Mouse (Mus musculus) midbrain, embryonic 11.5 days (tissue): ENCODE measurements at regions not wholly inside any gene's neighbourhood (a gene's known extent, or its start where the extent isn't known, plus 50 kb on each side); places are given as distances from the start of the nearest gene placed in this dataset.

Experiments used
- ATAC-seq: fragments of 200-750 bp; cut with Nextera tagmentation; 2 replicates; pipeline ENCODE4 v1.8.0; 2017; ENCODE audit warnings: moderate TSS enrichment, moderate library complexity; ENCODE audit not compliant: low FRiP score
- DNase-seq: peaks from one replicate; pipeline ENCODE4 v3.0.0; 2015; ENCODE audit warnings: low spot score; ENCODE audit errors: missing footprints
- H3K27ac ChIP-seq: fragments of 300-500 bp; sonication (generic); 2 replicates; pipeline ENCODE4 v1.5.1; 2014; ENCODE audit warnings: low read depth, low read length
- H3K27me3 ChIP-seq: fragments of 300-500 bp; sonication (generic); 2 replicates; pipeline ENCODE4 v1.6.1; 2014; ENCODE audit warnings: mild to moderate bottlenecking, low read length, moderate library complexity, mixed read lengths; ENCODE audit not compliant: control insufficient read depth, insufficient read depth
- H3K36me3 ChIP-seq: fragments of 300-500 bp; sonication (generic); 2 replicates; pipeline ENCODE4 v1.6.1; 2014; ENCODE audit warnings: mild to moderate bottlenecking, low read length, moderate library complexity, mixed read lengths; ENCODE audit not compliant: control insufficient read depth, insufficient read depth
- H3K4me1 ChIP-seq: fragments of 300-500 bp; sonication (generic); 2 replicates; pipeline ENCODE4 v1.6.1; 2014; ENCODE audit warnings: low read length; ENCODE audit not compliant: control insufficient read depth, insufficient read depth
- H3K4me2 ChIP-seq: fragments of 300-500 bp; sonication (generic); 2 replicates; pipeline ENCODE4 v1.6.1; 2014; ENCODE audit warnings: mild to moderate bottlenecking, moderate library complexity
- H3K4me3 ChIP-seq: fragments of 300-500 bp; sonication (generic); 2 replicates; pipeline ENCODE4 v1.5.1; 2014; ENCODE audit warnings: low read depth, low read length
- H3K9ac ChIP-seq: fragments of 300-500 bp; sonication (generic); 2 replicates; pipeline ENCODE4 v1.6.1; 2014; ENCODE audit warnings: low read length
- H3K9me3 ChIP-seq: fragments of 300-500 bp; sonication (generic); 2 replicates; pipeline ENCODE4 v1.6.1; 2016; ENCODE audit warnings: low read length; ENCODE audit not compliant: control insufficient read depth
- WGBS: fragments of 180-500 bp; shearing (Covaris S2); extraction: QIAGEN DNeasy Blood & Tissue Kit; methylation state at CpG from one replicate; pipeline ENCODE4 v1.1.7; 2014; 5-methylcytosine and 5-hydroxymethylcytosine counted together

GRCm38 (mm10) chr1:105206216-105206615, 150.3 kb downstream of the Rnf152 start:
- Histone ChIP-seq H3K9me3 (no peaks in the 10 kb centered on the region), H3K27ac (no peak overlapping the region), H3K27me3 (no peaks in the 10 kb centered on the region), H3K9ac (no peak overlapping the region), H3K36me3 (no peaks in the 10 kb centered on the region), H3K4me1 (no peaks in the 10 kb centered on the region), H3K4me3 (no peak overlapping the region), H3K4me2 (no peak overlapping the region)
- no peak for ATAC-seq
- no peak for DNase-seq

DNA sequence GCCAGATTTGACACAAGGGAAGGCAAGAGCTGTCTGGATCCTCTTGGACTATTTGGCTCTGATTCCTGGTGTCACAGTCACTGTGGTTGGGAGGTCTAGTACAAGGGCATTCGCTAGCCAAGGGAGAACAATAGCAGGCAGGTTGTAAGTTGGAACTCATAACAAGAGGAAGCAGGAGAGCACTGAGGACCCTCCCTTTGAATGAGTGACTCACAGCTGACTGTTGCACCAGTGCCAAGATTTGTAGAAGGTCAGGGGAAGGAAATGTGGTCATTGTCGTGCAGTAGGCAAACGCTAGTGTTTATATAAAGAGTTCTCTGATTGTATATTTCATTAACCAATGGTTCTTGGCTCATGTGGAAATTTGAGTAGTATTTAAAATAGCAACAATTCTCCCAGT, 157.2 kb downstream of the Rnf152 start:
- 85% methylated on average over 3 of the region's 3 CpGs for WGBS
- H3K4me3 ChIP-seq: no peak overlapping the region
- ATAC-seq: no peak

GRCm38 (mm10) chr1:105191126-105191525, 165.4 kb downstream of the Rnf152 start:
- H3K4me2 ChIP-seq: no peak overlapping the region
- DNase-seq: no peak
- ATAC-seq: no peak
- H3K4me3 ChIP-seq: no peak overlapping the region
- 77% methylated on average over 3 of the region's 3 CpGs for WGBS
- H3K9ac ChIP-seq: no peak overlapping the region
- H3K27ac ChIP-seq: no peak overlapping the region
- no peaks in the 10 kb centered on the region for H3K36me3 ChIP-seq
- no peaks in the 10 kb centered on the region for H3K27me3 ChIP-seq
- no peaks in the 10 kb centered on the region for H3K9me3 ChIP-seq
- H3K4me1 ChIP-seq: no peaks in the 10 kb centered on the region

More for the DNA sequence above, 157.2 kb downstream of the Rnf152 start:
- no peak for DNase-seq
- no peaks in the 10 kb centered on the region for H3K27me3 ChIP-seq
- H3K36me3 ChIP-seq: no peaks in the 10 kb centered on the region
- H3K27ac ChIP-seq: no peak overlapping the region
- H3K4me2 ChIP-seq: no peak overlapping the region
- H3K9me3 ChIP-seq: no peaks in the 10 kb centered on the region; the same call in 1 of the 2 replicates
- no peak overlapping the region for H3K9ac ChIP-seq
- H3K4me1 ChIP-seq: no peaks in the 10 kb centered on the region

DNA sequence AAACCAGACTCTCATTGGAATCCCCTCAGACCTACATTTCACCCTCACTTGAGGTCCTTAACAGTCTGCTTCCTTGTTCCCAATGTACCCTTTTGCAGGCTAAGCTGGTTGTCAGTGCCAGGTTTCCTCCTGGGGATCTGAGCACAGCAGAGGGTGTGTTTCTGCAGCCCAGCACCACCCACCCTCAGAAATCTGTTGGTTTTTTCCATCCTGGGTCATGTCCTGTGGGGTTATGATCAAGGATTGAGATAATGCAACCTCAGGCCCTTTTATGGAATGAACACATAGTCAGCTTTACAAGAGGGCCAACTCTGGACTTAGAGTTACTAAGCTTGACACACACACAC, 167.6 kb downstream of the Rnf152 start:
- H3K27ac ChIP-seq: no peak overlapping the region
- DNase-seq: no peak
- H3K4me1 ChIP-seq: no peaks in the 10 kb centered on the region
- no peaks in the 10 kb centered on the region for H3K9me3 ChIP-seq
- H3K27me3 ChIP-seq: no peaks in the 10 kb centered on the region
- no peak overlapping the region for H3K9ac ChIP-seq
- no peak for ATAC-seq
- no peak overlapping the region for H3K4me2 ChIP-seq
- H3K36me3 ChIP-seq: no peaks in the 10 kb centered on the region
- H3K4me3 ChIP-seq: no peak overlapping the region

DNA sequence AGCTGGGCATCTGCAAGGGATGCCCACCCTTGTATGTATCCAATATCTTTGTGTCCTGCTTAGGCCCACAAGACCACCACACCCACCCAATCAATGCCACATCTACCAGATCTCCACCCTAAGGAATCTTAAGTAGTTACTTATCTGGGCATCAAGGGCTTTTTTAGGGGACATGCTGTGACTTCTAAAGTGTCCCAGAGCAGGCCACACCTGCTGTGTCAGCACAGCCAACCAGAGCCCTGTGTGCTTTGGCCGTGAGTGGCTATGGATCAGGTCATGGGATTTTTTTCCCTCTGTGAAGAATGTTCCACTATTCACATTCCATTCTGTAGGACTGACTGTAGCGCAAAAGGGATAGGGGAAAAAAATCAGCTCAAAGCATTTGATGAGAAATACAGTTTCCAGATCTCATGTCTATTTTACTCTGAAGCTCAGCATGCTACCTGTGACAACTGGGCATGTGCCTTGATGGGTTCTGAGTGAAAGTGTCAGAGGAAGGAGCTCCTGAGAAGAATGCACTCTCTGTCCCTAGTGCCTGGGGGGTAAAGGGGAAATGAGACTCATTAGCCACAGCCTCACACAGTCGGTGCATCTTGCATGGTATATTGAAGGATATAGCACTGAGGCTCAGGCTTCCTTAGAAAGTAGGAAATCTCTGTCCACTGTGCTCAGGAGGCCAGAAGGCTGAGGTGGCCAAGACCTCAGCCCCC, 168.1 kb downstream of the Rnf152 start:
- no peak for DNase-seq
- Histone ChIP-seq H3K27ac (no peak overlapping the region), H3K36me3 (no peaks in the 10 kb centered on the region), H3K27me3 (no peaks in the 10 kb centered on the region), H3K9ac (no peak overlapping the region), H3K4me3 (no peak overlapping the region), H3K4me2 (no peak overlapping the region), H3K4me1 (no peaks in the 10 kb centered on the region), H3K9me3 (no peaks in the 10 kb centered on the region)
- ATAC-seq: no peak
- WGBS: 82% methylated on average over 3 of the region's 3 CpGs

DNA sequence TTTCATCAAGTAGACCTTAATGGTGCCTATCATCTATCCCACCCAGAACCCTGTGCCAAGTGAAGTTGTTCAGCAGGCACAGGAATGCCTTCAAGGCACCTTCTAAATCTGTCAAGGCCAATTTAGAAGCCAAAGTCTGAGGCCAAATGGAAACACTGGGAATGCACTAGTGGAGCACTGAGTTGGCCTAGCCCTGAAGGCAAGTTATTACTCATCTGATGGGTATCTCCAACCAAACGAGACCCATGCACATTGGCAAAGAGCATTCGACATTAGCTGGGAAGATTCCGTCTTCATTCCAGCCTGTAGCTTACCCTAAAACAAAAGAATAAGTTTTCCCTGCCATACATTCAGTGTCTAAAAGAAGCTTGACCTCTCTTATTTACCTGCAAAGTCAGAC, 172.0 kb downstream of the Rnf152 start:
- H3K4me2 ChIP-seq: no peak overlapping the region

DNA sequence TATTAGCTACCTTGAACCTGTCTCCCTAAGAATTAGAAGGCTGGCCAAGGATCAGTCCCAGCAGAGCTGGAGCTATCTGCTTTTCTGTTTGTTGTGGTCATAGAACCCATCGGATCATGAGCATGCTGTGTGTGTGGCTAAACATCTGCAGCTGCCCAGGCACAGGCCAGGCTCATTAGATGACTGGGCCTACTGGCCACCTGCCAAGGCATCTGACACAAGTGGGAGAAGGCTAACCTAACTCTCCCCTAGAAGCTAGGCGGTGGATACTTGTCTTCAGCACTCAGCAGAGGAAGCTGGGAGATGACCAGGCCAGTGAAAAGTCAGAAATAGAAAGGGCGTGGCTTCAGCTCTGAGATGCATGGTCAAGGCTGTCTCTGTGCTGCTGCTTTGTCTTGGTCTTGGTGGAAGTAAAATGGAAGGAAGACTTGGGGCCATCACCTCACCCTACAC, 177.1 kb downstream of the Rnf152 start:
- Histone ChIP-seq H3K9me3 (no peaks in the 10 kb centered on the region), H3K4me3 (no peak overlapping the region), H3K27me3 (no peaks in the 10 kb centered on the region), H3K4me1 (peaks cover 3% of the 10 kb centered on the region; the same call in 1 of the 2 replicates), H3K36me3 (no peaks in the 10 kb centered on the region), H3K9ac (no peak overlapping the region), H3K27ac (no peak overlapping the region), H3K4me2 (no peak overlapping the region)
- ATAC-seq: peak; percentile 73
- no peak for DNase-seq
- WGBS: 74% methylated on average over 3 of the region's 3 CpGs

More for the DNA sequence above, 172.0 kb downstream of the Rnf152 start:
- Histone ChIP-seq H3K4me3 (no peak overlapping the region), H3K27me3 (no peaks in the 10 kb centered on the region), H3K4me1 (no peaks in the 10 kb centered on the region), H3K27ac (no peak overlapping the region), H3K9me3 (no peaks in the 10 kb centered on the region), H3K36me3 (no peaks in the 10 kb centered on the region), H3K9ac (no peak overlapping the region)
- no peak for ATAC-seq
- 81% methylated on average over 3 of the region's 3 CpGs for WGBS
- DNase-seq: no peak

GRCm38 (mm10) chr1:105178773-105179172, 177.7 kb downstream of the Rnf152 start:
- Histone ChIP-seq H3K4me1 (peaks cover 3% of the 10 kb centered on the region; the same call in 1 of the 2 replicates), H3K4me3 (no peak overlapping the region), H3K27ac (no peak overlapping the region), H3K4me2 (no peak overlapping the region), H3K27me3 (no peaks in the 10 kb centered on the region), H3K9me3 (no peaks in the 10 kb centered on the region), H3K36me3 (no peaks in the 10 kb centered on the region), H3K9ac (no peak overlapping the region)
- 37% methylated on average over 6 of the region's 6 CpGs for WGBS
- ATAC-seq (peak; percentile 82), DNase-seq (no peak)

DNA sequence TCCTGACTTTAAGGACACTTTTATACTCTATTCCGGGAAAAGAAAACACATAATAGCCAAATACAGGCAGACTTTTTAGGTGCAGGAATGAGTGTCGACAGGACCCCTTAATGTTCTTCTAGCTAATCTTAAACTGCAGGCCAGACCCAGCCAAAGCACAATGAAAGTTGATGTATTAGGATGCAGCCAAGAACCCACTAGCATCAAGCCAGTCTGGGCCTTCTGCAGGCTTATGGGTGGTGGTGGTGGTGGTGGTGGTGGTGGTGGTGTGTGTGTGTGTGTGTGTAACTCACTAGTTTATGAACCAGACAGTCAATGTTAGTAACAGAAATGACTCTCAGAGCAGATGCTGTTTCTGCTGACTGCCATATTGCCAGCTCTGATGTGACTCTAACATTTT, 178.6 kb downstream of the Rnf152 start:
- no peak overlapping the region for H3K4me2 ChIP-seq
- H3K9me3 ChIP-seq: no peaks in the 10 kb centered on the region
- no peak for DNase-seq
- no peak overlapping the region for H3K9ac ChIP-seq
- ATAC-seq: no peak
- no peaks in the 10 kb centered on the region for H3K27me3 ChIP-seq
- peaks cover 3% of the 10 kb centered on the region; the same call in 1 of the 2 replicates for H3K4me1 ChIP-seq
- WGBS: 76% methylated on average over 2 of the region's 2 CpGs
- no peak overlapping the region for H3K27ac ChIP-seq
- H3K36me3 ChIP-seq: no peaks in the 10 kb centered on the region
- H3K4me3 ChIP-seq: no peak overlapping the region
